Mouse (Mus musculus) left cerebral cortex, postnatal 10 days (tissue): ENCODE data around the gene Tnip1. TPM values are rescaled to one million over a fixed set of nuclear protein-coding genes. Genes with fewer than 3 reads are reported as not detected.

ENCODE experiments used
- DNase-seq, 2 experiments: peaks; one replicate each; pipeline ENCODE4 v3.0.0; 2021 to 2022; ENCODE audit warnings: low spot score in 2 of 2, mixed read lengths in 1 of 2; ENCODE audit errors: extremely low spot score in 1 of 2
- intact Hi-C: fragments of 180-260 bp; cut with DNase I; formaldehyde crosslinking; loops from one replicate; pipeline ENCODE4 v1.15.1; 2025
- total RNA-seq, 2 experiments: library from RNA; stranded (reverse); gene quantifications; 2 replicates each; pipeline ENCODE4 v1.2.3; 2021

Gene Tnip1
- total RNA-seq, 2 experiments from 2014 or later: 28.2 to 31.0 TPM

DNA sequence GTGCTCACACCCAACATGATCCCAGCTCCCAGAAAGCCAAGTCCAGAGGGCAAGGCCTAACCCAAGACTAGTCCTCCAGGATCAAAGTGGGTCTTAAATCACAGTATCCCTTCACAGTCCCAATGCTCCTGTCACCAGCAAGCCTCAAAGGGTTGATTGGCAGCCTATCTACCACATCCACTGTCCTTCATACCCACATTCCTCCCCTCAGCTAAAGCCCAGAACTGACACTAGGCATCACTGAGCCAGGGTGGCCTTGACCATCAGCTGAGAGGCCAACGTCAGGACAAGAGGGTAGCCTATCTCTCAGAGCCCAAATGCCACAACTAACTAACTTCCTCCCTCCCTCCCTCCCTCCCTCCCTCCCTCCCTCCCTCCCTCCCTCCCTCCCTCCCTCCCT, 13.0 kb downstream of the Tnip1 start:
- intact Hi-C loops: no loop called here
- no peak for DNase-seq

DNA sequence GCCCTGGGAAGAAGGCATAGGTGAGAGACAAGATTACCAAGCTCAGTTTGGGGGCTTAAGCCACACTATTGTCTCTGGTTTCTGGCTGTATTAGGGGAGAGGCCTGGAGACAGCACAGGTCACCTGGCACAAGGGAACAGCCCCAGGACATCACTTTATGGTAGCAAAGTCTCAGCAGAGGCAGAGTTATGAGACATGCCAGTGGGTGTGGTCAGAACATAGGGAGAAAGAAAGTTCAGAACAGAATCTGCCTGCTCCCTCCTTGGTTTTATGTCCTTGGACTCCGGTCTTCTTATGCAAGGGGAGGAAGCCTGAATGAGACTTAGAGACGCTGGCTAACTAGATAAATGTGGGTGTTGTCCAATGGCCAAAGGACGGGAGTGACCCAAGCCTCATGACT, 18.0 kb downstream of the Tnip1 start:
- intact Hi-C loops: no loop called here
- no peak for DNase-seq

DNA sequence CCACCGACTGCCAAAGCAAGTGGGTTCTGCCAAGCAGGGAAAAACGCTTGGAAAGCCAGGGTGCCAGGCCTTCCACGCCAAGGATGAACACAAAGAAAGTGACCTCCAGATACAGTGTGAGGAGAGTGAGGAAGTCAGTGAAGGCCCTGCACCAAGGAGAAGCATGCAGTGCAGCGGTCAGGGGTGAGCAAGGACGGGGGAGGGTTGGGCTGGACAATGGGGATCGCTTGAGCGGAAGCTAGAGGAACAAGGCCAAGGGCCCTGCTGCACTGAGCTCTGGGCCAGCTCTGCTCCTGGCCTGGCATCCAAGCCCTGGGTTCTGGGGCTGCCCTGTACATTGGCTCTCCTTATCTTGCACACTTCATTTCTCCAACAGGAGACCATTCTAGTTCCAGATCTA, 22.7 kb downstream of the Tnip1 start:
- intact Hi-C loops: no loop called here
- DNase-seq: no peak

DNA sequence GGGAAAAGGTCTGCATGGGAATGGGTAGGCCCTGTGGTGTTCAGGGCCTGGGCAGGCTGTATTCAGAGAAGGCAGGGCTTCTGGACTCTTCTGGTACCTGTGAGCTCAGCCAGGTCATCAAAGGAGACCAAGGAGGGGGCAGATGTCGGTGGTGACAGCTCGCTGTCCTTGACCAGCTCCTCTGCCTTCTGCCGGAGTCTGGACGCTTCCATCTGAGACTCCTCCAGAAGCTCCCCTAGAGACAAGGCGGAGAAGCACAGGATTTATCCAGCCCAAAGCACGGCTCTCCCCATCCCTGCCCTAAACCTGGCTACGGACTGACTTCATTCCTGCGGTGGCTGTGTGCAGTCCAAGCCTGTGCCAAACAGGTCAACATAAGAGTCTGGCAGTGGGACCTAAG, 23.2 kb downstream of the Tnip1 start:
- intact Hi-C loops: no loop called here
- no peak for DNase-seq

DNA sequence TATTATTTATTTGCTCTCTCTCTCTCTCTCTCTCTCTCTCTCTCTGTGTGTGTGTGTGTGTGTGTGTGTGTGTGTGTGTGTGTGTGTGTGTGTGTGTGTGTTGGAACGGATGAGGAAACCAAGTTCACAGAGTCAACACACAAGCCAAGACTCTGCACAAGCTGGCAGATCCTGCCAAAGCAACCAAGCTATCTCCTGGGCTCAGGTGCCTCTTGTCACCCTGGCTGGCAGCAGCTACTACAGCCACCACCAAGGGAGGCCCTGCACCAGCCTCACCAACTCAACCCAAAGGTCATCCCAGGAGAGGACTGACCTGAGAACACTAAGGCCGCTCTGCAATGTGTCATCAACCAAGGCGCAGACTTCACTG, 26.0 kb downstream of the Tnip1 start:
- no peak for DNase-seq

DNA sequence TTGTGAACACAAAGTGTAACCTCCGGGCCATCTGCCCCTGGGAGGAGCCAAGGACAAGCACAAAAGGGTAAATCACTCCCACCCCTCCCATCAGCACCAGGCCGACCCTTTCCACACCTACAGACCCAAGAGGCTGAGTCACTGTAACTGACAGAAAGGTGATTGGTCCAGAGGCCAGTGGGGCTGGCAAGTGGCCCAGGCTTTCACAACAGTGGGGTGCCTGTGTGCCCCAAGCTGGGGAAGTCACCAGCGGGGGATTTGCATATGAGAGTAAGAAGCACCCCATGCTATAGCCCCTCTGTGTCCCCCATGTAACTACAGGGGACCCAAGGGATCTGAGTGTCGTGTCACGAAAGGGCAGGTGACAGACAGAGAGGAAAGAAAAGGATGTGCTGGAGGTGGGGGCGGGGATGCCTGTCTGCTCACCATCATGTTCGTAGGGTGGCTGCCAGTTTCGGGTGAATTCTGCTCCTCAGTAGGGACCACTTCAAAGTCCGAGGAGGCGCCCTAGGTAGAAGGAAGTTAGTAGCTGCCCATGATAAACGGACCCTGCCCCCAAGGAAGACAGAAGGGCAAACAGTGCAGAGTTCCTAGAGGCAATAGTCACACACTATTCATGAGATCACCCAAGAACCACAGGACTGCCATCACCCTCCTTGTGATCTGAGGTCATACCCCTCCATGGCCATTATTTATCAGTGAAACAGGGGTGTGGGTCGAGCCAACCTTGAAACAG, 26.5 kb downstream of the Tnip1 start:
- DNase-seq: no peak
- intact Hi-C loops: no loop called here

More for the DNA sequence above, 26.0 kb downstream of the Tnip1 start:
- intact Hi-C loops: no loop called here

DNA sequence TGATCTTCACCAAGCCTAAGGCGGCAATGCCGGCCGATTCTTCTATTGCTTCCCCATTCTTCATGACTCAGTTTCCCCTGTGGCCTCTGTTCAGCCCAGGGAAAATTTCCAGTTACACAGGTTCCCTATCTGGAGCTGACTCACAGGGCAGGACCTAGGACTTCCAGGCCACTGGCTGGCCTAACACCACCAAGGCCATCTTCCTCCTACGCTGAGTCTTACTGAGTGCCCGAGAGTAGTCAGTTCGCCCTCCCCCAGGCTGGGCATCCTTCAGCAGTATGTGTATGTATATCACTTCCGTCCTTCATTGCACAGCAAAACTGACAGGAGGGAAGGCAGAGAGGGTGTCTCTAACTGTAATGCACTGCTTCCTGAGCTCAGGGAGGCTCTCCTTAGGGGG, 28.5 kb downstream of the Tnip1 start:
- intact Hi-C loops: no loop called here
- no peak for DNase-seq

DNA sequence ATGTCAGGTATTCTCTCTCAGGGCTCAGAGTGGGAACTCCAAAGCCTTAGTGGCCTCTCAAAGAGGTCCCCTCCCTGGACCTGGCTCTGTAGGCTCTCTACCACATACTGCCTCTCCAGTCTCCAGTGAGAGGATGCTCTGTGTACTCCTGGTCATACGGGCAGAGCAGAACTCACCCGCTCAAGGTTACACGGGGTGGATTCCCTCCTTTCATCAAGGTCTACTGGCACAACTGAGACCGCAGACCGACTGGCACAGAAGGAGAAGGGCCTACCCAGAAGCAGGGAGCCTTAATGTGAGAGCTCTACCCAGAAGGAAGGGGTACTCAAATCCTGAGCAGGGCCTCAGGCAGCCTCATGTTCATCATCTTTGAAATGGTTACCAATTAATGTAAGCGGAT, 30.2 kb downstream of the Tnip1 start:
- intact Hi-C loops: loop anchor here (2.0 kb wide), 1 partner anchor 52 kb away; no protein-coding TSS in a partner anchor
- no peak for DNase-seq

DNA sequence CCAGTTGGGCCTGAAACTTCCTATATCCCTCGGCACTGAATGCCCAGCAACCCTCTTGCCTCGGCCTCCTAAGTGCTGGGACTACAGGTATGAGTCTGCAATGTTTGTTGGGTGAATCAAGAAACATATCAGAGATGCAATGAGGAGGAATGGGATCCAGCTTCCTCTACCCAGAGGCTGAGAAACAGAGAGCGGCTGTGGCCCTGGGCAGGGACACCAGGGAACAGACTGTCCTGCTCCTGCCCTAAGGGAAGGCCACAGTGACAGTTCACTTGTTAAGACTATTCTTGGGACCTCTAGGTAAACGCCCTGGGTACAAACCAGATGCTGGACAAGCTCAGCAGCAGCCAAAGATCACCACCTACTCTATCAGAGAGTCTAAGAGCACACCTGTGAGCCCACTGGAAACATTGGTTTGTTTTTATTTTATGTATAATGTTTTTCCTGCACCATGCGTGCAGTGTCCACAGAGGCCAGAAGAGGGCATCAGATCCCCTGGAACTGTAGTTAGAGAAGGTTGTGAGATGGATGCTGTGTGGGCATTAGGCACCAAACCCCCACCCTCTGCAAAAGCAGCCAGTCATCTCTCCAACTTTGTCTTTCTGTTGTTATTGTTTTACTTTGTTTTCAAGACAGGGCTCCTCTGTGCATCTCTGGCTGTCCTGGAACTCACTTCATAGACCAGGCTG, 31.2 kb downstream of the Tnip1 start:
- intact Hi-C loops: loop anchor here (2.0 kb wide), 1 partner anchor 53 kb away; no protein-coding TSS in a partner anchor
- peak in 1 of 2 experiments; percentile 60 for DNase-seq

DNA sequence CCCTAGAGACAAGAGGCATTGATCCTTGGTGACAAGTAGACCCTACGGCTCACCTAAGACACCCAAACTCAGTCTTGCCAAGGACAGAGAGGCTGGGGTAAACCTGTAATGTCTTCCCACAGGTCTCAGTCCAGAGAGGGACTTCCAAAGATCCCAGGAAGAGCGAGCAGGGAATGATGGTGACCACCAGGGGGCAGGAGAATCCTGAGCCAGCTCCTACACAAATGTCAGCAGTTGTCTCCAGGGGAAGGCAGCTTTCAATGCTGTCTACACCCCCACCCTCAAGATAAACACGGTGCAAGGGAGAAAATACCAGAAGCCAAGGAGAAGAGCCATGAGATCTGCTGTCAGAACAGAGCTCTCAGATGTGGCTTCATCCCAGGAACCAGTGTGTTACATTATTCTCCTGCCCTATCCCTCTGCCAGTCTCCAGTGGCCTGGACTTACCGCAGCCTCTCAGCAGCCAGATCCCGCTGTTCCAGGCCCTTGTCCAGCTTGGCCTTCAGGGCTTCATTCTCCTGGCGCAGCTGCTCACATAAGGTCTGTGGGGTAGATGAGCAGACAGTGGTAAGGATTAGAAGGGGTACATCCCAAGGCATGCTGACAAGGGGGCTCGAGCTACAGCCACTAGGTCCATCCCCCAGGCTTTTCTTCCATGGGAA, 32.3 kb downstream of the Tnip1 start:
- peak in 1 of 2 experiments; percentile 68 for DNase-seq

DNA sequence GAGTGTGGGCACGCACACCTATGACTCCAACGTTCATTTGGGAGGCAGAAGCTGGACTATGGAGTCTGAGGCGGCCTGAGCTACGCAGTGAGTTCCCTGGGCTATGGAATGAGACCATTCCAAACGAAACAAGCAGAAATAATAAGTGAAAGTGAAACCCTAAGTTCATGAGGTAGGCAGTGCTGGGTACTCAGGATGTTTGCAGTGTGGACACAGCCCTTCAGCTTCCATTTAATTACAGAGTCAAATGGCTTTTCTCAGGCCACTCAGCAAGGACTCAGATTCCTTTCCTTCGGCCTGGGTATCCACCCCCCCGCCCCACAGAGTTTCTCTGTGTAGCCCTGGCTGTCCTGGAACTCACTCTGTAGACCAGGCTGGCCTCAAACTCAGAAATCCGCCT, 33.0 kb downstream of the Tnip1 start:
- intact Hi-C loops: no loop called here
- DNase-seq: no peak

More for the DNA sequence above, 32.3 kb downstream of the Tnip1 start:
- intact Hi-C loops: no loop called here

DNA sequence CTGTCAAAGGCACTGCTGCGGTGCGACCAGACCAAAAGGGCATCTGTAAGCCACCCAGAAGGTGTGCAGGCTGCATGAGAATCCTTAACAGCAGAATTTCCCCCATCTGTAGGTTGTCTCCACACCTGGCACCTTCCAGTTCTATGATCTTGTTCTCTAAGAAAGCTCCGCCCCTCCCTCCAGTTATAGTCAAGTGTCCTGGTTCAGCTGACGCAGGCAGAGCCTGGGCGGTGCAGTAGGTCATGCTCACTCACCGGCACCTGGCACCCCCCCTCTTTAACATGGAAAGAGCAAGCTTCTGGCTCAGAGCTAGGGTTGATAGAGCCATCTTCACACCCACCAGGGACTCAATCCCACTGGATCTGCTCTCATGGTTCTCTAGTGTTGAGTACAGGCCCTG, 33.4 kb downstream of the Tnip1 start:
- intact Hi-C loops: no loop called here
- DNase-seq: no peak

DNA sequence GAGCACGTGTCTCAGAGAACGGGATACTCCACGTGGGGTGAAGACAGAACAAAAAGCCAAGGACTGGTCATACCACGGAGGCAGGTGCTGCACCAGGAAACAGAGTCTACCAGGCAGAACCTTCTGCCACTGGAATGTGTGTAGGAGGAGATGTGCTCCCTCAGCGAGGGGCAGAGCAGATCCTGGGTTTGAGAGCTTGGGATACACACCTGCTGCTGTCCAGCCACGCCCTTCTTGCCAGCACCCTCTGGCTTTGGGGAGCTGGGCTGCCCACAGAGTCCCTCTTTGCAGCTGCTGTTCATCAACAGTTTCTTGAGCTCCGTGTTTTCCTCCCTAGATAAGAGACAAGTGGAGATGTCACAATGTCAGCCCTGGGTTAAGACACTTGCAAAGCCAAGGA, 33.8 kb downstream of the Tnip1 start:
- no peak for DNase-seq
- intact Hi-C loops: no loop called here

DNA sequence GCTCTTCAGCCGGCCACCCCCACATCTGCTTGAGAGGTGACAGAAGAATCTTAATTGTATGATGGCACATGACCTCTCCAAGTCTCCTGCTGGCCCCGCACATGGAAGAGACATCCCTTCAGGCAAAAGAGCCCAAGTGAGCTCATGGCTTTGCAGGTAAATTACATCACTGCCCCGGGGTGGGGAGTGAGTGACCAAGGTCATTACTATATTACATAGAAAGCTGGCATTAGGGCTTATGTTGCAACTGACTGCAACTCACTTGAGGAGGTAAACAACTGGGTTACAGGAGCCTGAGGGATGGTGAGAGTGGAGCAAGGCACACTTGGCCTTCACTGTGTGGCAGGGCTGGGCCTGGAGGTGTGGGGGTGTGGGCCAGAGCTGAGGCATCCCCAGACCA, 34.5 kb downstream of the Tnip1 start:
- intact Hi-C loops: no loop called here
- no peak for DNase-seq

DNA sequence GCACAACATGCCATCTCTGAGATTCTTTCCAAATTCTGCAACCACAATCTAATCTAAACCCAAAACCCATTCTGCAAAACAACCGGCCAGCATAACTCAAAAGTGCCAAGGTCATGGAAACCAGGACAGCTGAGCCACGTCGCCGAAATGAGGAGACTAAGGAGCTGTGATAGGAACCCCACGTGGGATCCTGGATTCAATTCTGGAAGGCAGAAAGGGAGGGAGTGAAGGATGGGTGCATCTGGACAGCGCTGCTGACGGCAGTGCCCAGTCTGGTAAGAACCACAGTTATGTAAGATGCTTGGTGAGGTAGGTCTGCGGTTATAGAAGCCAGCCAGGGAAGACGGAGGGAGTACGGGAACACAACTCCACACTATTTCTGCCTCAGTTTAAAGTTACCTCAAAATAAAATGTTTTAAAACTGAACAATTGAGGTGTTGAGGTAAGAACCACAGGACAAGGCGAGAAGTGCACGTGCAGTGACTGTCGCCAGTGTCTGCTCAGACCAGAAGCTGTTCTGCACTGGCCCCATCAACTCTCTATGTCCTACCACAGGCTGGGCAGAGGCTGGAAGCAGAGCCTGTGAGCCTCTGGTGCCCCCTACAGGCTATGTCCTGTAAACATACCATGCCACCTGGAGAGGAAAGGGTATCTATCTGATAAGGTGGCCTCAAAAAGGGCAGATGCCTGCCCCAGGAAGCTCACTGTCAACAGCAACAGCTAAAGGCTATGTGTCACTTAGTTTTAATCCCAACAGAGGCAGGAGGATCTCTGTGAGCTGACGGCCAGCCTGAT, 35.2 kb downstream of the Tnip1 start:
- peak in 1 of 2 experiments; percentile 67 for DNase-seq
- intact Hi-C loops: loop anchor here (2.0 kb wide), 1 partner anchor 49 kb away; no protein-coding TSS in a partner anchor

DNA sequence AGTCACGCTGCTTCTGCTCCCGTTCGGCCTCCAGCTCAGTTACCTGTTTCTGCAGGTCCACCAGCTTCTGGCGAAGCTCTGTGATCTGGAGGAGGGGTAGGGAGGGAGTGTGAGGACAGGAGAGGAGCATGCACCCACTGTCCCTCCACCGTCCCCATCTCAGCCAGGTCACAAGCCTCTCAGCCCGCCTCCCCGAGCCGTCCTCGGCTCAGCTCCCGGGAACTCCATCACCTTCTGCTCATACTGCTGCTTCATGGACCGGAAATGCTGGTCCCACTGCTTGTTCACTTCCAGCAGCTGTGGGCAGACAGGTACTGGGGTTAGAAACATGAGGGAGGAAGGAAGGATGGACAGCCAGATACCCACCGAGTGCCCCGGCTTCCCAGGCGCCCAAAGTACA, 38.6 kb downstream of the Tnip1 start:
- DNase-seq: no peak
- intact Hi-C loops: no loop called here

DNA sequence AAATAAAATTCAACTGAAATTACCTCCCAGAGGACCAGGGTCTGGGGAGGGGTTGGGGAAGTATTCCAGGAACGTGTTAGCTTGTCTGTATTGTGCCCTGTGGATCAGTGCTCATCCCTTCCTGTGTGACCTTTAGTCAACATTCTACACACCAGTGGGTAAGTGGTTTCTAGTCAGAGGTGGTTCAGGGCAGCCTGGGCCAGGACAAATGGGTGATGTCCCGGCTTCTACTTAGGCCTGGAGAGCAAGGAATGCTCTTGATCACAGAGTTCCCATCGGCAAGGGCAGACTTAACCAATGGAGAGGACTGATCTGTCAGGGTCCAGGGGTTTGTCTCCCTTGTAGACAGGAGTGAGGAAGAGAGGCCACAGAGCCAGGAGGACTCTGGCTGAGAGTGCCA, 40.2 kb downstream of the Tnip1 start:
- intact Hi-C loops: no loop called here
- DNase-seq: no peak

DNA sequence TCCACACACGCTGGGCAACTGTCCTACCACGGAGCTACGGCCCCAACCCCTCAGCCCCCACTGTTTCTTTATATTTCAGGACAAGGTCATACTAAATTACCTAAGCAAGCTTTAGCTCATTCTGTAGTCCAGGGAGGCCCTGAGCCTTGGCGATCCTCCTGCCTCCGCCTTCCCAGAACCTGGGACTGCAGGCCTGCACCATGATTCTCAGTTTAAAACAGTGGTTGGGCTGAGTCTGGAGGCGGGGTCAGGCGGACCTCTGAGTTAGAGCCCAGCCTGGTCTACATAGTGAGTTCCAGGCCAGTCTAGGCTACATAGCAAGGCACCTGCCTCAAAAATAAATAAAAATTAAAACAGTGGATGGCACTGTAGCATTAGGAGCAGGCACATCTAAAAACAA, 40.9 kb downstream of the Tnip1 start:
- DNase-seq: peak in 1 of 2 experiments; percentile 50
- intact Hi-C loops: no loop called here

DNA sequence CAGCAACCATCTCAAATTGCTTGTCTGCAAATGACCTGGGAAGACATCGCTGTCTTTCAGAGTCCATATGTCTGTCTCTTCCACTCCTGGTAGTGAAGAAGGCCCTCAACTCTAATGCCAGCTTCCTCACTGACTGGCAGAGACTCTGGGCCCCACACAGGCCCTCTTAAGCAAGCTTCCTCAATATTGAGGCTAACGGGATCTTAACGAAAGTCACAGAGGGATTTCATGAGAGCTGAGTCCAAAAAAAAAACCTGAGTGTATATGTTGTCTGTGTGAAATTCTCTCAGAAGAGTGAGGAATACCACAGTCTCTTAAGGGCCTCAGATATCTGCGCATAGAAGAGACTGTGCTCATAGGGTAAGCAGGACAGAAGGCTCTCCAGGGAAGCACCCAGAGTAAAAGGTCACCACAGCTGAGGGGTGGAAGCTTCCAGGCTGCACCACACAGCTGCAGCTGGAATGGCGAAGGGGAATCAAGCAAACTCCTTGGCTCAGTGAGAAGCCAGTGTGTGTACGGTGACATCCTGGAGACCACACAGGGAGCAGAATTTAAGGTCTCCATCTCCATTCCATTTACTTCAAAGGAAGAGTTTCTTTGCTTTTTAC, 41.6 kb downstream of the Tnip1 start:
- intact Hi-C loops: no loop called here
- no peak for DNase-seq
